Mouse (Mus musculus): ENCODE results near the gene Stambpl1. TPM values are rescaled to one million over a fixed set of nuclear protein-coding genes. Genes with fewer than 3 reads are reported as not detected.
"Not testable (repeated sequence)": the region's sequence is repeated elsewhere in the genome, so short reads cannot be mapped to it uniquely, and the experiment has no call there.

Gene Stambpl1
- polyA plus RNA-seq, 1 experiment from 2014 or later = 4.9 TPM

DNA sequence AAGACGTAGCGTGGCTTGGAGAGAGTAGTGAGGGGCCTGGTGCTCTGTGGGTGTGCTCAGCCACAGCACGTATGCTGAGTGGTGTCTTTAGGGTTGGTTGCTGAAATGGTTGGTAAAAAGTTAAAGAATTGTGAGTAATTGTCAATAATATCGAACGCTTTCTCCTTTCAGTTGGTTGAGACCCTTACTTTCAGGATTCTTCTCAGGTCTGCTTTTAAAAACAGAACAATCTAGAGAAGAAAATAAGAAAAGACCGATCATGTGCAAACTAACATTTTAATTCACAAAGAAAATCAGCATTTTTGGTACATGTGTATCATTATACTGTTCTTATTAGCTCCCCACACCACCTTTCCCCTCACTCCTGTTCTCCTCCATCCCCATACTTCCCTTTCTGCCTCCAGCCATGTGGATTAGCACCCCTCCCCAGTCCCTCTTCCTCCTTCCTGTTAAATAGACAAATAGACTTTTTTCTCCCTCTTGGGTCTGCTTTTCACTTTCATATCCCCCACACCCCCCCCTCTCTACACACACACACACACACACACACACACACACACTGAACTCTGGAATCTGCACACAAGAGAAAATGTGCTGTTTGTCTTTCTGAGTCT lies 2.2 kb downstream of the Stambpl1 start:
- DNase-seq (ENCODE audit: low spot score) = no peak

DNA sequence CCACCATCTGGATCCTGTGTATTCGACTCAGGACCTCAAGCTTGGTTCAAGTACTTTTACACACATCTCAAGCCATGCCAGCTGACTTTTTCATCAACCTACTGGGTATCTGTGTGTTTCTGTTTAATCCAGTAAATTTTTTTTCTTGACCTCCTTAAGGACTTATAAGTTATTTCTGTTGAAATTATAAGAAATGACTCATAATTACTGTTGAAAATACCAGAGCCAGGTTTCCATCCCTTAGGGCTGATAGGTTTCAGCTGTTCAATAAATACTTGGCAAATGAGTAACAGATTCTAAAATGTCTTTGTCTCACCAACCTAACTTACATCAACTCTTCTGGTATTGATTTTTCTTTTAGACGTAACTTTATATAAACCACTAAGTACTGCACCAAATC lies 3.0 kb downstream of the Stambpl1 start:
- Histone ChIP-seq H3K27me3 (ENCODE audit: insufficient read depth, low read length) (no peaks in the 10 kb centered on the region), H3K9me3 (replicated peaks; ENCODE audit: low read length) (no peaks in the 10 kb centered on the region), H3K4me1 (replicated peaks; ENCODE audit: insufficient read depth, low read length) (peaks cover 3% of the 10 kb centered on the region; the same call in 1 of the 2 replicates), H3K4me2 (ENCODE audit: low read length) (no peak overlapping the region), H3K27ac (no peak overlapping the region), H3K36me3 (ENCODE audit: insufficient read depth, low read length) (no peaks in the 10 kb centered on the region), H3K9ac (ENCODE audit: low read depth, low read length) (no peak overlapping the region), H3K4me3 (replicated peaks; ENCODE audit: low read depth, low read length) (no peak overlapping the region)
- ATAC-seq (replicated peaks; ENCODE audit: low FRiP score, low read depth) (no peak), DNase-seq (ENCODE audit: low spot score) (no peak)
- 77% methylated on average over 2 of the region's 2 CpGs for WGBS
- TF ChIP-seq CTCF (IDR thresholded peaks at IDR 0.05; ENCODE audit: low read depth) = no peak

More for the DNA sequence above, 2.2 kb downstream of the Stambpl1 start:
- TF ChIP-seq CTCF (IDR thresholded peaks at IDR 0.05; ENCODE audit: low read depth) = no peak
- no peaks in the 10 kb centered on the region for H3K36me3 ChIP-seq (ENCODE audit: insufficient read depth, low read length)
- H3K9me3 ChIP-seq (replicated peaks; ENCODE audit: low read length) = no peaks in the 10 kb centered on the region
- H3K27me3 ChIP-seq (ENCODE audit: insufficient read depth, low read length) = no peaks in the 10 kb centered on the region
- no peak overlapping the region for H3K27ac ChIP-seq
- peaks cover 3% of the 10 kb centered on the region; the same call in 1 of the 2 replicates for H3K4me1 ChIP-seq (replicated peaks; ENCODE audit: insufficient read depth, low read length)
- H3K4me3 ChIP-seq (replicated peaks; ENCODE audit: low read depth, low read length) = no peak overlapping the region
- no peak overlapping the region; the same call in 1 of the 2 replicates for H3K4me2 ChIP-seq (ENCODE audit: low read length)
- H3K9ac ChIP-seq (ENCODE audit: low read depth, low read length) = no peak overlapping the region
- ATAC-seq (replicated peaks; ENCODE audit: low FRiP score, low read depth) = no peak
- WGBS = 97% methylated on average over 6 of the region's 6 CpGs

- H3K9me3 ChIP-seq (replicated peaks; ENCODE audit: low read length) = no peaks in the 10 kb centered on the region
- no peak overlapping the region for H3K4me2 ChIP-seq (ENCODE audit: low read length)
- no peak overlapping the region for H3K9ac ChIP-seq (ENCODE audit: low read depth, low read length)
- no peak for TF ChIP-seq CTCF (IDR thresholded peaks at IDR 0.05; ENCODE audit: low read depth)
- DNase-seq (ENCODE audit: low spot score) (no peak), ATAC-seq (replicated peaks; ENCODE audit: low FRiP score, low read depth) (no peak)
- no peaks in the 10 kb centered on the region for H3K27me3 ChIP-seq (ENCODE audit: insufficient read depth, low read length)
- no peaks in the 10 kb centered on the region; the same call in 1 of the 2 replicates for H3K4me1 ChIP-seq (replicated peaks; ENCODE audit: insufficient read depth, low read length)
- no peak overlapping the region for H3K27ac ChIP-seq
- WGBS = 80% methylated on average over 1 of the region's 1 CpGs
- H3K36me3 ChIP-seq (ENCODE audit: insufficient read depth, low read length) = no peaks in the 10 kb centered on the region
- no peak overlapping the region for H3K4me3 ChIP-seq (replicated peaks; ENCODE audit: low read depth, low read length)
Observed at GRCm38 (mm10) chr19:34198066-34198465, 6.0 kb downstream of the Stambpl1 start.

DNA sequence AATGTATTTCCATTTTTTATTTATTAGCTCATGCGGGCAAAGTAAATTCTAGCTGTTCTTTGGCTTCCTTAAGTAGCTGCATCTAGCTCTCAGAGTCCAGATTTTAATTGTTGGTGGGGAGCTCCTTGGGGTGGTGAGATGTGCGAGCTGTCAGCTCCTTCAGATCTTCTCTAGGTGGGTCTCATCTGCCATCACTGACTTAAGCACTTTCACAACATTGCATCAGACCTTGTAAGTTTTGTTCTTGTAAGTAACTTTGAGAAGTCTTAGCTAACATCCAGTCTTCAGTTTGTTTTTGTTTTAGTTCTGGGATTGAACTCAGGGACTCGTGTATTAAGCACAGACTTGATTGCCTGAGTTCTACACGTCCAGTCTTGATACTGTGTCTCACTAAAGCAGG lies 6.9 kb downstream of the Stambpl1 start:
- H3K27ac ChIP-seq = no peak overlapping the region
- H3K36me3 ChIP-seq (ENCODE audit: insufficient read depth, low read length) = no peaks in the 10 kb centered on the region
- H3K9ac ChIP-seq (ENCODE audit: low read depth, low read length) = no peak overlapping the region
- no peaks in the 10 kb centered on the region for H3K27me3 ChIP-seq (ENCODE audit: insufficient read depth, low read length)
- WGBS = 84% methylated on average over 4 of the region's 4 CpGs
- TF ChIP-seq CTCF (IDR thresholded peaks at IDR 0.05; ENCODE audit: low read depth) = no peak
- H3K4me3 ChIP-seq (replicated peaks; ENCODE audit: low read depth, low read length) = no peak overlapping the region
- no peak overlapping the region for H3K4me2 ChIP-seq (ENCODE audit: low read length)
- ATAC-seq (replicated peaks; ENCODE audit: low FRiP score, low read depth) = no peak
- no peak for DNase-seq (ENCODE audit: low spot score)
- no peaks in the 10 kb centered on the region; the same call in 1 of the 2 replicates for H3K4me1 ChIP-seq (replicated peaks; ENCODE audit: insufficient read depth, low read length)
- no peaks in the 10 kb centered on the region for H3K9me3 ChIP-seq (replicated peaks; ENCODE audit: low read length)

- Histone ChIP-seq H3K9ac (ENCODE audit: low read depth, low read length) (no peak overlapping the region), H3K4me1 (replicated peaks; ENCODE audit: insufficient read depth, low read length) (no peaks in the 10 kb centered on the region; the same call in 1 of the 2 replicates), H3K4me2 (ENCODE audit: low read length) (no peak overlapping the region), H3K4me3 (replicated peaks; ENCODE audit: low read depth, low read length) (no peak overlapping the region), H3K9me3 (replicated peaks; ENCODE audit: low read length) (no peaks in the 10 kb centered on the region), H3K27ac (no peak overlapping the region), H3K27me3 (ENCODE audit: insufficient read depth, low read length) (no peaks in the 10 kb centered on the region), H3K36me3 (ENCODE audit: insufficient read depth, low read length) (no peaks in the 10 kb centered on the region)
- DNase-seq (ENCODE audit: low spot score) = no peak
- WGBS = 60% methylated on average over 2 of the region's 2 CpGs
- no peak for ATAC-seq (replicated peaks; ENCODE audit: low FRiP score, low read depth)
- TF ChIP-seq CTCF (IDR thresholded peaks at IDR 0.05; ENCODE audit: low read depth) = no peak
Observed at GRCm38 (mm10) chr19:34199488-34199887, 7.5 kb downstream of the Stambpl1 start.

DNA sequence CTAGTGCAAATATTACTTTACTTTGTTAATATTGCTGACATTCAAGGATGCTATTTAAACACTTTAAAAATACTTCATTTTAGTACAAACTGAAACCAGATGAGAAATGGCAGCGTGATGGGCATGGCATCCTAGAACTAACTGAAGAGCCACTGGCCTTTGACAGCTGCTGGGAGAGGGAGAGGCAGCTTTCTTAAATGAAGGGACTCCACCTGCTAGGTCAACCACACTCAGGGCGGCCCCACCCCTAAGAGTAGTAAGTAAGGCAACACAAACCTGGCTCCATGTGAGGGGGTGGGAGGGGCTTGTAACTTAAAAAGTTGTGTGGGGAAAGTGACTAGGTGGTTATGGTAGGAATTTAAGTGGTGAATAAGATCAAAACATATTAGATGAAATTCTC lies 10.6 kb downstream of the Stambpl1 start:
- no peak for DNase-seq (ENCODE audit: low spot score)

GRCm38 (mm10) chr19:34206128-34206527 lies 14.1 kb downstream of the Stambpl1 start:
- not testable (repeated sequence) for H3K9ac ChIP-seq (ENCODE audit: low read depth, low read length); H3K4me2 ChIP-seq (ENCODE audit: low read length); DNase-seq (ENCODE audit: low spot score); H3K27me3 ChIP-seq (ENCODE audit: insufficient read depth, low read length); H3K4me3 ChIP-seq (replicated peaks; ENCODE audit: low read depth, low read length); ATAC-seq (replicated peaks; ENCODE audit: low FRiP score, low read depth); H3K9me3 ChIP-seq (replicated peaks; ENCODE audit: low read length); H3K36me3 ChIP-seq (ENCODE audit: insufficient read depth, low read length); H3K4me1 ChIP-seq (replicated peaks; ENCODE audit: insufficient read depth, low read length); H3K27ac ChIP-seq
- 66% methylated on average over 3 of the region's 4 CpGs for WGBS

More for the DNA sequence above, 10.6 kb downstream of the Stambpl1 start:
- WGBS = 86% methylated on average over 2 of the region's 2 CpGs
- Histone ChIP-seq H3K9ac (ENCODE audit: low read depth, low read length) (no peak overlapping the region), H3K4me1 (replicated peaks; ENCODE audit: insufficient read depth, low read length) (no peaks in the 10 kb centered on the region; the same call in 1 of the 2 replicates), H3K36me3 (ENCODE audit: insufficient read depth, low read length) (no peaks in the 10 kb centered on the region), H3K27ac (no peak overlapping the region), H3K4me2 (ENCODE audit: low read length) (no peak overlapping the region), H3K27me3 (ENCODE audit: insufficient read depth, low read length) (no peaks in the 10 kb centered on the region), H3K4me3 (replicated peaks; ENCODE audit: low read depth, low read length) (no peak overlapping the region), H3K9me3 (replicated peaks; ENCODE audit: low read length) (no peaks in the 10 kb centered on the region)
- no peak for TF ChIP-seq CTCF (IDR thresholded peaks at IDR 0.05; ENCODE audit: low read depth)
- ATAC-seq (replicated peaks; ENCODE audit: low FRiP score, low read depth) = no peak
